Mouse (Mus musculus): Measurements from ENCODE around the gene Gm12830.

Gene Gm12830

DNA sequence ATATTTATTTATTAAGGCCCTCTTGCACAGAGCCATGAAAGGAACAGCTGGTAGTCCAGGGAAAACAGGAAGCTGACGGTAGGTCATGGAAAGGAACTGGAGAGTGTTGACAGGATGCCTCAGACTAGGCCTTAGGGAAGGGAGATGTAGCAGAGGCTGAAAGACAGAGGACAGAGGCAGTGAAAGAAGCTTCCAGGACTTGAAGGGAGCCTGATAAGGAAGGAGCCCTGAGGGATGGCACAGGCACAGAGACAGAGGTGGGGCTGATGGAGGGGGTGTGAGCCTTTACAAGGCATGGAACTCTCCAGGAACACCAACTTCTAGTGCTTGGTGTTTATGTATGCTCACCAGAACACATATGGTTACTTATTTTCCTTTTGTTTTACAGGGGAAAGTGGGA is 23.1 kb downstream of the Gm12830 start:
- DNase-seq (ENCODE audit: low read depth, low spot score) = no peak

DNA sequence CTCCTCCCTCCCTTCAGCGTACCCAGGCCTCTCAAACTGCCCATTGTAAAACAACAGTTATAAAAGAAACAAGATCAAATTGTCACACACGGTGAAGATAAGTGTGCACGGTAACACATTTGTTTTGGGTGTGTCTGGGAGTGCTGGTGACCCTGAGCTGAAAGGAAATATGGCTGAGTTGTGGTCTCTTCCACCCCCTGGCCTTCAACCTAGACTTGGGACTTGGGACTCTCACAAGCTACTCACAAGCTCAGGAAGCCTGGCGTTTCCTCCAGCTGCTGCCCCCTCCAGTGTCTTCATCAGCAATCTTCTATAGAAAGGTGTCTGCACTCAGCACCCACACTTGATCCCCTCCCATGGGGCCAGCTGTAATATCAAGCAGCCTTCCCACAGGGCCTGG is 24.1 kb downstream of the Gm12830 start:
- no peak for DNase-seq (ENCODE audit: low read depth, low spot score)

GRCm38 (mm10) chr4:114846723-114847122 is 25.2 kb downstream of the Gm12830 start:
- DNase-seq (ENCODE audit: low read depth, low spot score) = no peak

- no peak for DNase-seq (ENCODE audit: low read depth, low spot score)
Observed at GRCm38 (mm10) chr4:114853968-114854367, 32.4 kb downstream of the Gm12830 start.

- DNase-seq (ENCODE audit: low read depth, low spot score) = no peak
Observed at GRCm38 (mm10) chr4:114858426-114858825, 36.9 kb downstream of the Gm12830 start.

DNA sequence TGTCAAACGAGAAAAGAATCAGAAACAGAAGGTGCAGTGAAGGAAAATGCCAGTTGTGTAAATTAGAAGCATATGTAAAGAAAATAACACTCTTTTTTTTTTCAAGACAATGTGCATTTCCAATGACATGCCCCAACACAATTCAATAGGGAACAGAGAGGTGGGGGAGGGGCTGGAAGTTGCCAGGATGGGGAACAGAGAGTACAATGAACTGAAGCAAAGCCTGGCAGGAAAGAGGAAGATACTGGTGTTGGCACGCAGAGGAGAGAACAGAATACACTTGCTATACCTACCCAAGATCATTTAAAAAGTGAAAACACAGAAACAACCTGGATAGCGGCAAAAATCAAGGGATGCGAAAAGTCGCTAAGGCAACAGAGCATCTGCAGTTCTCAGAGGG is 41.6 kb downstream of the Gm12830 start:
- no peak for DNase-seq (ENCODE audit: low read depth, low spot score)

DNA sequence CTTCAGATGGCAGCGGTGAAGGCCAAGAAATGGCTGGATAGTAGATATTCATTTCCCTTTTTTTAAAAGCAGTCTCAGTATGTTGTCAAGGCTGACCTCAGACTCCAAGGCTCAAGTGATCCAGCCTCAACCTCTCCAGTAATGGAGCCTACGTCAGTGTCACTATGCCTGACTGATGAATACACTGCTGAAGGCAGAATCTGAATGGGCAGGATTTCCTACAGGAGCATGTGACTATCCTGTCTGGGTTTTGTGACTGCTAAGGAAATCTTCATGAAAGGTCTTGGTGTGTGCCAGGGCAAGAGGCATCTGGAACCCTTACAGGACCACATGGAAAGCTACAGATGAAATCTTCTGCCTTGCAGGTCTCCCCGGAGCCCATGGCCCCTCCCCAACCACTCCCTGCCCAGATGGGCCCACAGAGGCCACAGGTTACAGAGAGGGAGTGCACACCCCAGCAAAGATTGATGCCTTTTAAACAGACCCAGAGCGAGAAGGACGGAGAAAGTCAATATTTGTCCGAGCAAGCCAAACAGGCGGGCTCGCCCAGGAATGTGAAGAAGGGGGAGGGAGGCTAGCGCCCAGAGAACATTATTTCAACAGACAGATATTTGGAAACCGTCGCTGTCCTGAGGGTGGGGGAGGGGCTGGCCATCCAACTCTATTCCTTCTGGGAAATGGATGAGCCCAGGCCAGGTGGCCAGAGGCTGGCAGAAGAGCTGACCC is 48.4 kb downstream of the Gm12830 start:
- DNase-seq (ENCODE audit: low read depth, low spot score) = no peak

DNA sequence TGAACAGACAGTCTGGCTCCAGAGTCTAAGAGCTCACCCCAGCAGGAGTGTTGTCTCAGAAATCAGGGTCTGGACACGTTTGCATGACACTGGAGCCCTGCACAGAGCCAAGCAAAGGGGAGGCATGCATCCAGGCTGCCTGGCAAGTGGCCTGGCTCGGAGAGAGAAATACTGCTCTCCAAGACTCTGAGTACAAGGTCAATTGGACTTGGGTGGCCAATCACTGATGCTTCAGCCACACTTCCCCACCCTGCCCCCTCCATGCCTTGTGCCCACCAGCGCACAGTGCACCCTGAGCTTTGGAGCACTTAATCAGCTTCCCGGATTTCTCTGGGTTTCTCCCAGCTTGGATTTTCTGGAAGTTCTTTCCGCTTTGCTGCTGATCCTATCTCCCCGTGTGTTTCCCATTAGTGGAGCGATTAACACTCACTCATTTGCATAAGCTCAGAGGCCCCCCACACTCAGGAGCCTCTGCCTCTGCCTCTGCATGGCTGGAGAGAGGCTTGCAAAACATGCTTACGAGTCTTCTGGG is 55.0 kb downstream of the Gm12830 start:
- DNase-seq (ENCODE audit: low read depth, low spot score) = no peak

DNA sequence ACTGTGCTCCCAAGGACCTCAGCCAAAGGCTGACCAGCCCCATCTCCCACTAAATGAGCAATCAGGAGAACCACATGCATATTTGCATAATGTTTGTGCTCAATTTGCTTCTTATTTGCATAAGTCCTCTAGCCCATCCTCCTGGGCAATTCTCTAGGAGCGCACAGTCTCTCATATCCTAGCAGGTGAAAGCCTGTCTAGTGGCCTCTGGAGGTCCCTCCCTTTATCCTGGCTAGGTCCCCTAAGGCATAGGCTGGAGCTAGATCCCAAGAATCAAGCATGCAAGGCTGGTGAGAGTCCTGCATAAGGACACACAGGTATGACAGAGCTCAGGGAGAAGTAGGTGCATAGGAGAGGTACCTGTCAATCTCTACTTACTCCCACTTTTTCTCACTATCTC is 60.7 kb downstream of the Gm12830 start:
- no peak for DNase-seq (ENCODE audit: low read depth, low spot score)

DNA sequence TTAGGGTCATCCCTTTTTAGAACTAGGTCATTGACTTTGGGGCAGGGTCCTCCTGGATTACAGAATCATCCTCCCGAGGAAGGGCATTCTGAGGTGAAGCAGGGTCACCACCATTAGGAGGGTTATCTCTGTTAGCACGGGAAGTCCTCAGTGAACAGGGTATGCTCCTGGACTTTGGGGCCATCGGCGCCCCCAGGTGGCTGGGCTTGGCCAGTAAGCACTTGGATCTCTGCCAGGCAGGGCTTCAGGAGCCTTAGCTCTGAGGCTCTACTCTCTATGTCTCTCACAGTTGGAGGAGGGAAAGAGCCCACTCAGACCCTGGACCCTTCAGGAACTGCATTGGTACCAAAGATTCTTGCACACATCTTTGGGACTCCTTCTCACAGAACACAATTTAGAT is 76.3 kb downstream of the Gm12830 start:
- DNase-seq (ENCODE audit: low read depth, low spot score) = no peak

DNA sequence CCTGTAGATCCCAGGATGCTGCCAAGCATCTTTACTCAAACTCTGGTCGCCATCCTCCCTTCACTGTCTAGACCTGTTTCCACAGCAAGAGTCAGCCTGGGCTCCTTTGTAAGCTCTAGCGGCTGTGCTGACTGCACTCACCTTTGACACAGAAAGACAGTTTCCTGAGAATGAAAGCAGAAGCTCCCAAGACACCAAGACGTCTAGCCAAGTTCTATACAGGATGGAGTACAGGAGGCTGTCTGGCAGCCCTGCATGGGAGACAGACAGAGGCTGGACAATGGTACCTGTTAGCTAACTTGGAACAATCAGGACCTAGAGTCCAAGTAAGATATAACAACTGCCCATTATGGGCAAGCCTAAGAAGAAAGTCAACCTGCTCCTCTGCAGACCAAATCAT is 78.4 kb downstream of the Gm12830 start:
- no peak for DNase-seq (ENCODE audit: low read depth, low spot score)

DNA sequence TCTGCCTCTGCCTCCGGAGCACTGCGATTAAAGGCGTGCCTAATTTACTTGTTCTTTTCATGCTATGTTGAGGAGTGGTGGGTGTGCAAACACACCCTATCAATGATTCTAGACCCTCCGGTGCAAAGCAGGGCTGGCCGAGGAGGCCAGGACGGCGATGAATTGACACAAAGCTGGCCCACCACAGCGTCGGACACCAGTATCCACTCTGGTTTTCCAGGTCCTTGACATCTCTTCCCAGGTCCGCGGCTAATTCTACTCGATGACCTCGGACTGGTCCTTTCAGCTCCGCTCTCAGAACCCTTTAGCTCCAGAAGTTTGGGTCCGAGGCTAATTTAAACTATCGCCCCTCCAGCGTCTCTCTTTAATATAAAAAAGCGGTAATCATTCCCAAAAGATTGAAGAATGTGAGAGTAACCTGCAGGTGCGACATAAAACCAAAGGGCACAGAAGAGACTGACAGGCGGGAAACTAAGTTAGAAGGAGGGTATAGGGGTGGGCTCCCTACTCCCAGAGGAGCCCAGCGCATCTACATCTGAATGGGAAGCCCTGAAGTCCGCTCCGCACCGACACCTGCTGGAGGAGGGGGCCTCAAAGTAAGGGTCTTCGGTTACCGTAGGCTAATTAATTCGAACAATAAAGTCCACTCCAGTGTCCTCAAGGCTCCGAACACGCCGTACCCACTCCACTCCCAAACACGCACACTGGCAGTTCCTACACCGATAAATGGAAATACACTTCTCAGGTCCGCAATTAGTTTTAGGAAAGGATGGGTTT is 79.5 kb downstream of the Gm12830 start:
- DNase-seq (ENCODE audit: low read depth, low spot score) = no peak

GRCm38 (mm10) chr4:114901643-114902351 is 80.3 kb downstream of the Gm12830 start:
- DNase-seq (ENCODE audit: low read depth, low spot score) = no peak

DNA sequence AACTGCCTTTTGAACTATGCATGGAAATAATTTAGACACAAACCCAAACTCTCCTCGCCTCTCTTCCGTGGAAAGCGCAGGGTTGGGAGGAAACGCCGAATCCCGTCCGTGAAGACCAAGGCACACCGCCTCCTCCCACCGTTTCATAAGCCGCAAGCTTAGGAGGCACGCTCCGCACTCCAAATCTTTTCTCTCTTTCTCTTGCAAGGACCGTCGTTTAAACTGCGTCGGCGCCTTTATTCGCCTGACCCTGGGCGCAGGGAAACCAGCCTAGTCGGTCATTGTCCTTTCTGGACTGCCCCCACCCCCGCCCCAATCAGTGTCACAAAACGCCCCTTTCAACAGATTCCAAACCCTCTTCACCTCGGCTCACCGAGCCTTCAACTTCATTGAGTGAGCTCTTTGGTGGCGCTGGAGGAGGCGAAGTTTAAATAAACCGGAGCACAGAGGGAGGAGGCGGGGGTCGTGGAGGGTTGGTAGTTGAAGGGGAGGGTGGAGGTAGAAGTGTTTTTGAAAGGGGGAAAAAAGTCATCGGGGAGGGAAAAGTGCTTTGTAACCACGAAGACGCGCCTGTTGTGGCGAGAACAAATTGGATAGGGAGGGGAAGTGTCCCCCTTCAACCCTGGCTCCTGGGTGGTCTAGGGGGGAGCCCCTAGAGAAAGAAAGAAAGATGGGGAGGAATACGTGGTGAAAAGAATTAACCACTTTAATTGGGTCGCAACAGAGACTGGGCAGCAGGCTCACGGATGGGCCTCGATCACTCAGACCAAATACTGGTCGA is 81.3 kb downstream of the Gm12830 start:
- no peak for DNase-seq (ENCODE audit: low read depth, low spot score)

GRCm38 (mm10) chr4:114903422-114903782 is 81.9 kb downstream of the Gm12830 start:
- DNase-seq (ENCODE audit: low read depth, low spot score) = no peak

DNA sequence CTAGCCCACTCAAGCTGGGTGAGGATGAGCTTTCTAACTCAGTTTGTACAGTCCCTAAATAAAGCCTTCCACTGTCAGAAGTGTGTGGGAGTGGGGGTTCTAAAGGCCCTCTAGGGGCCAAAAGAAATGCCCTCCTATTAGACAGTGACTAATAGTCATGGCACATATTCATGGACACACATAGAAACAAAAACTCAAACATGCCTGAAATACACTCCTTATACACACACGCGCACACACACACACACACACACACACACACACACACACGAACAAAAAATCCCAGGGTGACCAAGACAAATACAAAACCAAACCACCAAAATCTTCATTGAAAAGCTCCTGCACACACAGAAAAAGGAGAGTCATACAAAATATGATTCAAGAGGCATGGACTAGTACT is 84.0 kb downstream of the Gm12830 start:
- no peak for DNase-seq (ENCODE audit: low read depth, low spot score)
